Mouse (Mus musculus) mouse embryonic stem cell (cell line): Measurements from ENCODE around the gene Snrpc.
"Not testable (repeated sequence)": the region's sequence is repeated elsewhere in the genome, so short reads cannot be mapped to it uniquely, and the experiment has no call there.

Source experiments
- in situ Hi-C, 2 experiments: fragments of 300-500 bp; cut with MboI; formaldehyde crosslinking; loops; 1 replicate in 1 of 2; 3 replicates in 1 of 2; pipeline ENCODE4 v1.14.3; 2019 to 2020; ENCODE audit warnings: low sequenced_read_pairs in 2 of 2, low pct_unique_long_range_greater_than_20kb in 1 of 2, mixed read lengths in 1 of 2; ENCODE audit not compliant: unreplicated experiment in 1 of 2

The Snrpc gene

DNA sequence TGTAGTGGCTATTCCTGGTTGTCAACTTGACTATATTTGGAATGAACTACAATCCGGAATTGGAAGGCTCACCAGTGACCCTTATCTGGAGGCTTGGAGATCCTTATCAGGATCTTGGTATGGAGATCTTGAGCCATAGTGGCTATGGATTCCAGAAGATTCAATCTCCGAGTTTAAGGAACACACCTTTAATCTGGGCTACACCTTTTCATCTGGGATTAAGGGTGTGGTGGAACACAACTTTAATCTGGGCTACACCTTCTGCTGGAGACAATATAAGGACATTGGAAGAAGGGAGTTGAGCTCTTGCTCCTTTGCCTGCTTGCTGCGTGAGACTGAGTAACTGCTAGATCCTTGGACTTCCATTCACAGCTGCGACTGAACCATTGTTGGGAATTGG lies at the start of gene Snrpc:
TSS of gene Snrpc (plus strand) at position 301 of the 400 bp plus-strand sequence.
- in situ Hi-C loops: not testable (repeated sequence)

DNA sequence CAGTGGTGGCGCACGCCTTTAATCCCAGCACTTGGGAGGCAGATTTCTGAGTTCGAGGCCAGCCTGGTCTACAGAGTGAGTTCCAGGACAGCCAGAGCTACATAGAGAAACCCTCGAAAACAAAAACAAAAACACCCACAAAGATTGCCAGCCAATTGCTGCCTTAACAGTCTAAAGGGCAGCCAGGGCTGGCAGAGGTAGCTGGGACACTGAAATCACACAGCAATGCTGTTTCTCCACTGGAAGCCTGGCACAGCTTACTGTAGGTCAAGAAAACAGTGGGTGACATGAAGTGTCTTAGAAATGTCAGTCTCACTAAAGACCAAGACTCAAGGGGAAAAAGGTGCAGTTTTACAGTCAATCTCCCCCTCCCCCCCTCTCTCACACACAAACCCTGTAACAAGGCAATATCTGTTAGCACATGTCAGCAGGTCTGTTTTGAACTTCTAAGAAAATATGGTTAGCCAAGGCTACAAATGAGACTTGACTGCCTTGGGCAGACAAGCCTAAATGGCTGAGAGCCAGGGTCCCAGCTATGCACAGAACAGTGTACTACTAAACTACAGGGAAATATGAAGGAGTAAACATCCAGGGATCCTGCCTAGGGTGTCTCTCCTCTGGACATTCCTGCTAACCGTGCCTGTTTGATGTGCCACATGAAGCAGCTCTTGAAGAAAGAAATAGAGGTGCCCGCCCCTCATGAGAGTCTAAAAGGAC lies 49.3 kb upstream of the Snrpc start:
- in situ Hi-C loops: no loop called here

DNA sequence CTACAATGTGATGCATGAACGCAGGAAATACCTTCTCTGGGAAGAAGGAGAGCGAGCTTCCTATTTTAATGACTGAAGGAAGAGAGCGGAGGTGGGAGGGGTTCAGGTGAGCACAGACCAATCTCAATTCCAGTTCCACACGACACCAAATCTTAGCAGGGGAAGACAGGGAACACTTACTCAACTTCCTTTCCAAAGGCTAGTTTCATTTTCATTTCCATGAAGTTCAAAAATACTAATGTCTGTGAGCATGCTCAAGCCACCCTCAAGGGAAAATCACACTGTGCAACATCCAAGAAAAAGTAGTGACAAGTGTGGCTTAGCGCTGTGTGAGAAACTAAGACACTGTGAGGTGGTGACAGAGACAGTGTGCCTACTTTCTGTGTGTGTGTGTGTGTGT lies 47.9 kb upstream of the Snrpc start:
- in situ Hi-C loops: no loop called here

DNA sequence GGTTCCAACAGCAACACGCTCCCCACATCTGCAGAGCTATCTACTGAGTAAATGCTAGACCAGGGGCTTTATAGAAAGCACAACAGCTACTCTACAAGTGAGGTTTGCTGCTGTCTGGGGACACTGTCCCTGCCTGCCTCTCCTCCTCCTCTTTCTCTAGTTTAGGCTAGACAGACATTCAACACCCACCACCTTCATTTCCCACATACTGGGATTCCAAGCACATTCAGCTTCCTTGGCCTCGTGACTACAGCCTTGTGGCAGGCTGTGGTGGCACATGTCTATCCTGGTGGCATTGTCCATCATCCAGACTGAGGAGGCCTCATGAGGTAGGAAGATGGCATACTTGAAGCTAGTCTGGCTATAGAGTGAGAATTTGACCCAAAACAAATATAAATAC lies 47.0 kb upstream of the Snrpc start:
- in situ Hi-C loops: no loop called here

DNA sequence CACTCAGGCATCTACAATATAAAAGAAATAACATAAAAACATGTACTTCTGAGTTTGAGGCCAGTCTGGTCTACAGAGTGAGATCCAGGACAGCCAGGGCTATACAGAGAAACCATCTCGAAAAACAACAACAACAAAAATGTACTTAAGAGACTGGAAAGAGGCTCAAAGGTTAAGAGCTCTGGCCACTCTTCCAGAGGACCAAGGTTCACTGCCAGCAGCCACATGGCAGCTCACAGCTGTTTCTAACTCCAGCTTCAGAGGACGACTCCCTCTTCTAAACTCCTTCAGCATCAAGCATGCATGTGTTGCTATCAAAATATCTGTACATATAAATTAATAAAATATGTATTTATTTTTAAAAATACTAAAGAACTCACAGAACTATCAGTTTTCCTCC lies 46.4 kb upstream of the Snrpc start:
- in situ Hi-C loops: no loop called here

DNA sequence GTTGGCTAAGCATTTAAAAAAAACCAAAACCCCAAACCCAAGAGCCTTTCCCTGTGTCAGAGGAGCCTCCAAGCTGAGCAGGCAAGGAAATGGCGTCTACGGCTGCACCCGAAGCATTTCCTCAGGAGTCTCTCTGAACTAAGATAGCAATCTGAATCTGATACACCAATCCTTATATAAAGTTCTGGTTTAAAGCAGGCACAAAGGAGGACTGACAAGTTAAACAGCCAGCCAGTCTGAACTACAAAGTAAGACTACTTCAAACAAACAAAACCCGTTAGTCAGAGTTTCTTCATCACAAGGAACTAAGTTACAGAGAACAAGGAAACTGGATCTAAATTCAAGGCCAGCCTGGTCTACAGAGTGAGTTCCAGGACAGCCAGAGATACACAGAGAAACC lies 45.4 kb upstream of the Snrpc start:
- in situ Hi-C loops: no loop called here

DNA sequence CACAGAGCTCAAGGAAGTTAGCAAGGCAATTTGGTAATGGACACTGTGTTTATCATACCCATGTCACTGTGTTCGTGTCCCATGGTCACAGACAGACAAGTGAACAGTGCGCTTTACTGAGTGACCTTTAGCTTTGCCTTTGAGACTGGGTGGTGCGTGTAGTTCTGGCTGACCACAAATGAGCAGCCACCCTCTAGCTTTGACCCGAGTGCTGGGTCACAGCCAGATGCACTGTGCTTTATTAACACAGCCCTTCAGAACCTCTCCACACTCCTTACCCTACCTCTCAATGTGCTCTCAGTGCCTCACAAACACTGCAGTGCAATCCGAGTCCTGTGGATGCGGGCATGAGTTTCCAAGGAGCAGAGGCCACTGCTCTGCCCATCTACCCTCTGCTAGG lies 44.8 kb upstream of the Snrpc start:
- in situ Hi-C loops: no loop called here

DNA sequence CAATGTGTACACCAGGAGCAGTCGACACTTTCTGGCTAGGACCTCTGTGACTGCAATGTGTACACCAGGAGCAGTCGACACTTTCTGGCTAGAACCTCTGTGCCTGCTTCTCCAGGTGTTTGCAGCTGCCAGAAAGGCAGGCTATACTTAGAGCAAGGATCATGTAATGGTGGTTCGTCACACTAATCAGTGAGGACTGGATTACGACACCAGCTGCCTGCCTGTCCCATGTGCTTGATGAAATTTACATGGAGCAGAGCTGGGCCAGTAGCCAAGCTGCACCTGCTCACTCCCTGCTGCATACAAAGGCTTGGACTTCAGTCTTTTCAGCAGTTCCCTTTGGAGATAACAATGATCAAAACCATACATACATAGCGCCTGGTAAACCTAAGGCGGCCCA lies 41.2 kb upstream of the Snrpc start:
- in situ Hi-C loops: no loop called here

DNA sequence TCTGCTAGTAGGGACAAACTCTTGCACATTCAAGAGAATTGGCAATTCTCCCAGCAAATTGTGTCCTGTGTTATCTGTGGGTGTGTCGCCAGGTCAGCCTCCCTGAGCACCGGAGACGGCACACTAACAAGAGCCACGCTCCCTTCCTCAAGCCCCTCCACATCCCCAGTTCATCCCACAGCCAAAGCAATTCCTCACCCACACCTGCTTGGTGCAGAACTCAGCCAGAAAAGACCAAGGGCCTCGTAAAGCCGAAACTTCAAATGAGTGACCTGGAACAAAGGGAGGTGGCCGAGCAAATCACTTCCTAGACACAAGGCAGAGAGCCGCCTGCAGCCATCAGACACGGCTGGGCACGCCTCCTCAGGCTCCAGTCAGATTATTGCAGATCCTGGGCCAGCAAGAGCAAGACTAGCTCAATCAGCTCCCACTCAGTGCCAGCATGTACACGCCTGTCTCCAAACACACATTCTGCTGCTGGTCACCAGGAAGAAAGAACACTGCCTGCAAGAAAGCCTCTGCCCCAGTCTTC lies 40.5 kb upstream of the Snrpc start:
- in situ Hi-C loops: no loop called here

DNA sequence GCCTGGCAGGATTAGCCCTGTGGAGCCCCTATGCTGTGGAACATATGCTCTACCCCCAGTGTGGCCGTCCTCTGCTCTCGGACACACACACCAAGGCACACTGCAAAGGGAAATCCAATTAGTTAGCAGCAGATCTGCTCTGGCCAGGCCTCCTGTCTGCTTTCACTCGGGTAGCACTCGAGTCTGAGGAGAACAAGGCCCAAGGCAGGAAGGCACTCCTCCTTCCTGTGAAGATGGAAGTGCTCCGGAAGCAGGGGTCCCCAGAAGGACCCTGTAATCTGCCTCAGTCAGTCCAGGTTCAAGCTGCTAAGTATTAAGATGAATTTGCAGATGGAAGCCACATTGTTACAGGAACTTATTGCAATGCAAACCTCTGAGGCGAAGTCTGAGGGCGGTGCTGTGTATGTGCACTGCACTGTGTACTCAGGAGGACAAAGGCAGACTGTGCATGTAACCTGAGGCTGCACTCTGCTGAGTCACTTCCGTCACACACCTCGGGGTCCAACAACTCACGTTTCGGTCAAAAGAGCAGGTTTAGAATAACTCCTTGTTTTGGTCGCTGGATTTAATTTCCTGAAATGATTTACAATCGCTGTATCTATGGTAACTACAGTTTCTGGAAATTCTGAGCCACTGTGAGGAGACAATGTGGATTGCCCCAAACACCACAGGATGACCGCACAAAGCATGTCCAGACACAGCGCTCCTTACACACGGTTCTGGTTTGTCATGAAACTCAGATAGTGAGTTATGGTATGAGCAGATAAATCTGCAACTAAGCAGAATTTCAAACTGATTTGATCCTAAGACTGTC lies 38.0 kb upstream of the Snrpc start:
- in situ Hi-C loops: no loop called here

DNA sequence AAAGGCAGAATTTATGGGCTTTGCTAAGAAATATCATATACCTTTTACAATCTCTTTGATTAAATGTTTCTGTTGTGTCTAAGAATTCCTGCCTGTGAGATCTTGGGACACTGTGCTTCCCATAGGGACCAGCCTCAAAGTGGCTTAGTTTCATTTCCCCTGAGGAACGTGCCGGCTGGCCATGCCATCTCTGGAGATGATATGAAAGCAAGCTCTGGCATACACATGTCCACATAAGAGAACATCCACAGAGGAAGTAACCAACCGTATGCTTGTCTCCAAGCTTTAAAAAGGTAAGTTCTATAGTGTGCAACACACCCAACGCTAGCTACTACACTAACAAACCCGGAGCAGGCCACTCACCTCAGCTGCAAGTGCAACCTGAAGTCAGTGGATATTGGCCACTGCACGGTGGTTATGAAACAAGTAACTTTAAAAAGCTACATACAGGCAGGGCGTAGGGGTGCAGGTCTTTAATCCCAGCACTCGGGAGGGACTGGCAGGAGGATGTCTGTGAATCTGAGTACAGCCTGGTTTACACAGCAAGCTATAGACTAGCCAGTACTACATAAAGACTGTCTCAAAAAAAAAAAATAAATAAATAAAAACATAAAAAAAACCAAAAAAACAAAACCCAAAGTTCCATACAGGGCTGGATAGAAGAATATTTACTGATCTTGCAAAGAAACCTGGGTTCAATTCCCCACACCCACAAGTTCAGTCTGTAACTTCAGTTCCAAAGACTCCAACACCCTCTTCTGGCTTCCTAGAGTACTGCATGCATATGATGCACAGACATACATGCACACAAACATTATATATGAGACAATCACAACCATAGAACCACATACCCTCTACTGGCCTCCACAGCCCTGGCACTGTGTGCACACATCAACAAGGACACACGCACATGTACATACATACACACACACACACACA lies 37.0 kb upstream of the Snrpc start:
- in situ Hi-C loops: no loop called here

DNA sequence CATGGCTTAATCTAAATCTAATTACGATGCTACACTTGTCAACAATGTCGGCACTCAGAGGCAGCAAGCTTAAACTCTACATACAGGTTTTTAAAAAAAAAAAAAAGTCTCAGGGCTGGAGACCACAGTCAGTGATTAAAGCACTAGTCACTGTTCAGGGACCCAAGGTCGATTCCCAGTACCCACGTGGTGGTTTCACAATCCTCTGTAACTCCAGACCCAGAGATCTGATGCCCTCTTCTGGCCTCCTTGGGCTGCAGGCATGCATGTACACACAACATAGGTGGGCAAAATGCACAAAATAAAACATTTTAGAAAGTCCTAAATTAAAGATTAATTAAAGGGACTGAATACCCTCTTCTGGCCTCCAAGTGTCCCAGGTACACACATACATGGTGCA lies 34.2 kb upstream of the Snrpc start:
- in situ Hi-C loops: no loop called here

DNA sequence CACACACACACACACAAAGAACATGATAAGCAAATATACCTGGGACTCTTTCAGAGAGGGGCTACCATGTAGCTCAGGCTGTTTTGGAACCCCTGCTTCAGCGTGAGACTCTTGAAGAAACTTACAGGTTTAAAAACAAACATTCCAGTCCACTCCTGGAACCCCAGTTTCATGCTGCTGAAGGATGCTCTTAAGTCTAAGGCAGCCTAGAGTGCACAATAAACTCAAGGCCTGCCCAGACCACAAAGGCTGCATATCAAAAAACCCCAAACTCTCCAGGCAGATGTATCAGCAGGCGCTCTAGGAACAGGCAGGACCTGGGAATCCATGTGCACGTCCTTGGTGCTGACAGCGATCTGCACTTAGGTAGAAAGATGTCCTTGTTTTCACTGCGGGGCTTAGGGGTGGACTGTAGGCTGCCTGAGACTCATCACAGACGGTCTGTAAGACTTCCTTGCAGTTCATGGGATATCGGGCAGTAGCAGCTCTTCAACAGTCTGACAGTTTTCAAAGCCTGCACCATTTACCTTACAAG lies 33.7 kb upstream of the Snrpc start:
- in situ Hi-C loops: no loop called here

DNA sequence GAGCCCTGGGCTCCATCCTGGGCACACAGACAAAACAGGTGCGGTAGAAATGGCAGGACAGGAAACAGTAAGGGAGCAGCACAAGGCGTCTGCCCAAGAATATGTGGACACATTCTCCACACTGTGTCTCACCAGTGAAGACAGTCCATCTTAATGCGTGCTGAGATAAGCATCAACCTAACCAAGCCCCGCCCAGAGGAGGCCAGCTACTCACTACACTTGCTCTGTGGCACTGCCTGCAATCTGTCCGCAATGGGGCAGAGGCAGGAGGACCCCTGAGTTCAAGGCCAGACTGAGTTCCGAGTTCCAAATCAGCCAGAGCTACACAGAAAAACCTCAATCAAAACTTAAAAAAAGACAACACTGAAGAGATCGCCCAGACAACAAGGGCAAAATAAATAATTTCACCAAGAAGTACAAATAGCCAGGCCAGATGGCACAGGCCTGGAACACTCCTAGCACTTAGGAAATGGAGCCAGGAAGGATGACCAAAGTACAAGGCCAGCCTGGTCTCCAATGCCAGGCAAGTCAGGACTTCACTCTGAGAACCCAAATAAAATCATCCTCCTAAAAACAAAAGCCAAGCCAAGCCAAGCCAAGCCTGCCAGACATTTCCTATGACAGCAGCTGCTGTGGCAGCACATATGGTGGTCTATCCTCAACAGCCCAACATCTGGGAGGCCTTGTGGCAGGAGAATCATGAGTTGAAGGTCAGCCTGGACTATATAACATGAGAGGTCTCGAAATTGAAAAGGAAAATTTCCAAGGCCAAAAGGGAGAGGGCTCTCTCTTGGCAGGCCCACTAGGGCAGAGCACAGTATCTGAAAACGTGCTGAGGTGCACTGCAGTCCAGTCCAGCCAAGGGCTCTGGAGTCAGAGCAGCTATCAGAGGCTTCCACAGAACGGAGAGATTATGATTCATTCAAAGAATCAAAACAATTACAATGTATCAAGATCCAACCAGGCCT lies 32.9 kb upstream of the Snrpc start:
- in situ Hi-C loops: no loop called here

DNA sequence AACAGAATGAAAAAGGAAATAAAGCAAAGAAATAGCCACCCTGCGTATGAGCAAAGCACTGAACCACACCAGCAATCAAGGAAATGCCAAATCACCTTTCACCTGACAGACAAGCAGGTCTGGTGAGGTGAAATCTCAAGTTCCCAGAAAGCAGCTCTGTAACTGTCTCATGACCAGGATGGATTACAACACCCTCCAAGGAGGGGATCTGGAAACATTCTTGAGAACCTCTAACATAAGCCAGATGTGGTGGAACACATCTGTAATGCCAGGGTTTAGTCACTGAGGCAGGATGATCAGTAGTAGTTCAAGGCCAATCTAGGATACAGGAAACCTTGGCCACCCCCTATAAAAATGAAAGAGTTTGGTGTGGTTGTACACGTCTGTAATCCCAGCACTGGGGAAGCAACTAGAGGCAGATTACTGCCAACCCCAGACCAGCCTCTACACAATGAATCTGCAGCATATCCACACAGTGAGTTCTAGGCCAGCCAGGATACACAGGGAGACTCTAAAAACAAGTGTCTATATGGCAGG lies 30.3 kb upstream of the Snrpc start:
- in situ Hi-C loops: no loop called here

DNA sequence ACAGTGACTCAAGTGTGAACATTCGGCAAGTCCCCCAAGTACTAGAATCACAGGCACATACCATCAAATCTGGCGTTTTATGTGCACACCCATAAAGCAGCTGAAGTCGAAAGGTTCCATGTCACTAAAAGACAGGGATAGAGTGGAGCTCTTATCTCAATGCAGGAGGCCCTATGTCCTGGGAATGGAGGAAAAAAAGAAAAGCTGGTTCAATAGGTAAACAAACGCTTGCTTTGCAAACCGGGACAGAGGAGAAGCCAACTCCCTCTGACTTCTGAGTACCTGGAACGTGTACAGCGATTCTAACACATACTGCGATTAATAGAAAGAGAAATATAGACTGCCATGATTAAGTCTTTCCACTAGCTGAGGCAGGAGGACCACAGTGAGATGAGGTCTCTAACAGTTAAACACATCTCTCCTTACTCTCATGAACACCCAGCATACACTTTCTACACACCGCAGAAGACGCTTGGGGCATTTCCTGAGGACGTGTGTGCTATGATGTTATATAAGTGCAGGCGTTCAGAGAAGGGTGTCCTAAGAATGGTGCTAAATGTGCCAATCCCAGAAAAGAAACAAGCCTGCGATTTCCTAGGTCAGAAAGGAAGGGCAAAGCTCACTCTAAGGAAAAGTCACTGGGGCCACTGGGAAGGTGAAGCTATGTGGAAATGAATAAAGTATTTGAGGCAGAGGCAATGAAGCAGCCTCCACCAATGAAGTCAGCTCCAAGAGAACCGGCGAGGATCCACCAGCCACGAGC lies 27.2 kb upstream of the Snrpc start:
- in situ Hi-C loops: no loop called here

DNA sequence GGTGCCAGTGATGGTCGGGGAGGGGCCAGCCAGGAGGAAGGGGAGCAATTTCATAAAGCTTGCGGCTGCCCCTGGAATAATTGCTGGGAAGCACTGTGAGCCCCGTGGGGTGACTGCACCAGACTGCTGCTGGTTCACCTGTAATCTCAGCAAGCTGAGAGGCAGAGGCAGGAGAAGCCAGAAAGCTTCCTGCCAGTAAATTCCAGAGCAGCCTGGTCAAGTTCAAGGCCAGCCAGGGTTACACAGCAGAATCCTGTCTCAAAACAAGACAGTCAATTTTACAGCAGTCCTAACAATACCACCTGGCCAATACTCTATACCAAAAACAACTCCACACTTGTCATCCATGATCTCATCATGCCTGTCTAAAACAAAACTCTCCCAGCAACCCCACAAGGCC lies 26.0 kb upstream of the Snrpc start:
- in situ Hi-C loops: no loop called here
